Mouse (Mus musculus) thymus, postnatal 14 days (tissue): ENCODE measurements at regions not wholly inside any gene's neighbourhood (a gene's known extent, or its start where the extent isn't known, plus 50 kb on each side); places are given as distances from the start of the nearest gene placed in this dataset.

Experiments used
- DNase-seq: peaks from one replicate; pipeline ENCODE4 v3.0.0; 2021

- DNase-seq = no peak
These were observed 260.9 kb downstream of the Sox4 start for GRCm38 (mm10) chr13:28692587-28692986.

- no peak for DNase-seq
These were observed 262.9 kb downstream of the Sox4 start for GRCm38 (mm10) chr13:28690511-28691160.

- DNase-seq = no peak
These were observed 265.7 kb downstream of the Sox4 start for GRCm38 (mm10) chr13:28687838-28688237.

- no peak for DNase-seq
These were observed 269.2 kb downstream of the Sox4 start for GRCm38 (mm10) chr13:28684311-28684710.

- no peak for DNase-seq
These were observed 273.2 kb downstream of the Sox4 start for GRCm38 (mm10) chr13:28680266-28680665.

- no peak for DNase-seq
These were observed 279.9 kb downstream of the Sox4 start for GRCm38 (mm10) chr13:28673622-28674021.

GRCm38 (mm10) chr13:28671543-28671942 lies 282.0 kb downstream of the Sox4 start:
- DNase-seq = no peak

GRCm38 (mm10) chr13:28669832-28670585 lies 283.5 kb downstream of the Sox4 start:
- DNase-seq = no peak

- DNase-seq = no peak
These were observed 286.7 kb downstream of the Sox4 start for GRCm38 (mm10) chr13:28666832-28667231.

GRCm38 (mm10) chr13:28665150-28665549 lies 288.4 kb downstream of the Sox4 start:
- DNase-seq = no peak

GRCm38 (mm10) chr13:28664698-28665097 lies 288.8 kb downstream of the Sox4 start:
- no peak for DNase-seq

- peak; percentile 62 for DNase-seq
These were observed 289.4 kb downstream of the Sox4 start for GRCm38 (mm10) chr13:28663950-28664681.

GRCm38 (mm10) chr13:28663459-28663858 lies 290.1 kb downstream of the Sox4 start:
- DNase-seq = no peak

GRCm38 (mm10) chr13:28662316-28662752 lies 291.2 kb downstream of the Sox4 start:
- no peak for DNase-seq

GRCm38 (mm10) chr13:28660151-28660550 lies 293.4 kb downstream of the Sox4 start:
- no peak for DNase-seq

GRCm38 (mm10) chr13:28658652-28659051 lies 294.9 kb downstream of the Sox4 start:
- no peak for DNase-seq

GRCm38 (mm10) chr13:28654883-28655282 lies 298.6 kb downstream of the Sox4 start:
- DNase-seq = no peak

- DNase-seq = no peak
These were observed 300.2 kb downstream of the Sox4 start for GRCm38 (mm10) chr13:28653362-28653761.

GRCm38 (mm10) chr13:28651810-28652209 lies 301.7 kb downstream of the Sox4 start:
- DNase-seq = no peak

- no peak for DNase-seq
These were observed 307.6 kb downstream of the Sox4 start for GRCm38 (mm10) chr13:28645881-28646280.

GRCm38 (mm10) chr13:28644846-28645574 lies 308.5 kb downstream of the Sox4 start:
- DNase-seq = no peak

GRCm38 (mm10) chr13:28640826-28641225 lies 312.7 kb downstream of the Sox4 start:
- no peak for DNase-seq
